Mouse (Mus musculus) heart, postnatal 0 days (tissue): ENCODE measurements around the gene Ino80b. TPM values are rescaled to one million over a fixed set of nuclear protein-coding genes. Genes with fewer than 3 reads are reported as not detected.

Experiments used
- ATAC-seq: fragments of 200-750 bp; cut with Nextera tagmentation; 2 replicates; pipeline ENCODE4 v1.8.0; 2017; ENCODE audit warnings: low read depth, moderate number of reproducible peaks, moderate library complexity; ENCODE audit not compliant: insufficient read depth
- DNase-seq: peaks from one replicate; pipeline ENCODE4 v3.0.0-alpha.2; 2016; ENCODE audit warnings: low spot score
- H3K27ac ChIP-seq: fragments of 300-500 bp; sonication (generic); 2 replicates; pipeline ENCODE4 v1.5.1; 2014; ENCODE audit warnings: low read depth, mild to moderate bottlenecking
- H3K27me3 ChIP-seq: fragments of 300-500 bp; sonication (generic); 2 replicates; pipeline ENCODE4 v1.6.1; 2014; ENCODE audit warnings: low read length, mixed read lengths; ENCODE audit not compliant: control insufficient read depth, insufficient read depth
- H3K36me3 ChIP-seq: fragments of 300-500 bp; sonication (generic); replicated peaks from 2 replicates; pipeline ENCODE4 v1.6.1; 2014; ENCODE audit warnings: low read length, mixed read lengths; ENCODE audit not compliant: control insufficient read depth, insufficient read depth
- H3K4me1 ChIP-seq: fragments of 300-500 bp; sonication (generic); 2 replicates; pipeline ENCODE4 v1.6.1; 2014; ENCODE audit warnings: antibody characterized with exemption; ENCODE audit not compliant: control insufficient read depth, insufficient read depth
- H3K4me2 ChIP-seq: fragments of 300-500 bp; sonication (generic); 2 replicates; pipeline ENCODE4 v1.6.1; 2014; ENCODE audit warnings: low read depth, mild to moderate bottlenecking, low read length, moderate library complexity
- H3K4me3 ChIP-seq: fragments of 300-500 bp; sonication (generic); 2 replicates; pipeline ENCODE4 v1.5.1; 2014; ENCODE audit warnings: low read depth, low read length
- H3K9ac ChIP-seq: fragments of 300-500 bp; sonication (generic); replicated peaks from 2 replicates; pipeline ENCODE4 v1.6.1; 2014; ENCODE audit warnings: low read depth, low read length, mixed read lengths
- H3K9me3 ChIP-seq: fragments of 300-500 bp; sonication (generic); replicated peaks from 2 replicates; pipeline ENCODE4 v1.6.1; 2016; ENCODE audit warnings: low read length; ENCODE audit not compliant: control insufficient read depth
- CTCF ChIP-seq: IDR thresholded peaks from 2 replicates; pipeline ENCODE4 v1.5.1; 2016; ENCODE audit warnings: antibody characterized with exemption, control low read depth, low read depth
- EP300 ChIP-seq: IDR thresholded peaks from 2 replicates; pipeline ENCODE4 v1.6.1; 2016; ENCODE audit warnings: antibody characterized with exemption, low read depth
- WGBS: fragments of 180-500 bp; shearing (Covaris S2); extraction: QIAGEN DNeasy Blood & Tissue Kit; methylation state at CpG from one replicate; pipeline ENCODE4 v1.1.7; 2014; 5-methylcytosine and 5-hydroxymethylcytosine counted together
- polyA plus RNA-seq: library from polyadenylated mRNA; unstranded; fragments of >200 nt; fragmentation: Nextera tagmentation; extraction: Ambion mirVana; gene quantifications from 2 replicates; pipeline ENCODE4 v1.2.1, GENCODE M21; 2015
- total RNA-seq: library from RNA; depleted of rRNA; stranded (reverse); fragments of >200 nt; gene quantifications from 2 replicates; pipeline ENCODE4 v1.2.3, GENCODE M21; 2014; ENCODE audit warnings: low replicate concordance

The Ino80b gene
- total and polyA plus RNA-seq, 2 experiments from 2014 or later = 5.5 to 8.9 TPM

DNA sequence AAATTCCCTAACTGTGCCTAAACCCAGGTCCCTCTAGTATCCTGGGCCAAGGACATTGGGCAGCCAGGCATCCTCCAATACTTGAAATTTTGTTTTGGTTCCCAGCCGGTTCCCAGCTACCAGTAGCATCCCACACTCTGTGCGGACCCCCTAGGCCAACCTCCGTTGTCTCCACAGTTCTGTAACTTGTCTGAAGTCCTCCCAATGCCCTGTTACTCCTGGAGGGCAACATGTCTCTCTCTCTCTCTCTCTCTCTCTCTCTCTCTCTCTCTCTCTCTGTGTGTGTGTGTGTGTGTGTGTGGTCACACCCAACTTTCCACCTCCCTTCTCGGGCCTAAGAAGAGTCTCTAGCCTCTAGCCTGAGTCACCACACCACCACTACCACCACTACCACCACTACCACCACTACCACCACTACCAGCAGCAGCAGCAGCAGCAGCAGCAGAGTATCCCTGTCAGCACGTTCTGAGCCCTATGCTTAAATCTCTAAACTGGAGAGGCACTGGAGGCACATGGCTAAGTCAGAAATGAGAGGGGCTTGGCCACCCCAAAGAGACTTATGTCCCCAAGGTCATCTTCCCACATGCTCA lies 11.2 kb upstream of the Ino80b start:
- Histone ChIP-seq H3K27ac (peak overlapping the region; percentile 99), H3K36me3 (no peaks in the 10 kb centered on the region), H3K9me3 (no peaks in the 10 kb centered on the region), H3K9ac (peak overlapping the region; percentile 83), H3K27me3 (no peaks in the 10 kb centered on the region), H3K4me3 (peak overlapping the region; percentile 57), H3K4me1 (peaks cover 23% of the 10 kb centered on the region), H3K4me2 (peak overlapping the region; percentile 73)
- TF ChIP-seq EP300 (no peak), CTCF (no peak)
- 32% methylated on average over 5 of the region's 5 CpGs for WGBS
- DNase-seq (no peak), ATAC-seq (peak; percentile 1; the same call in 1 of the 2 replicates)

DNA sequence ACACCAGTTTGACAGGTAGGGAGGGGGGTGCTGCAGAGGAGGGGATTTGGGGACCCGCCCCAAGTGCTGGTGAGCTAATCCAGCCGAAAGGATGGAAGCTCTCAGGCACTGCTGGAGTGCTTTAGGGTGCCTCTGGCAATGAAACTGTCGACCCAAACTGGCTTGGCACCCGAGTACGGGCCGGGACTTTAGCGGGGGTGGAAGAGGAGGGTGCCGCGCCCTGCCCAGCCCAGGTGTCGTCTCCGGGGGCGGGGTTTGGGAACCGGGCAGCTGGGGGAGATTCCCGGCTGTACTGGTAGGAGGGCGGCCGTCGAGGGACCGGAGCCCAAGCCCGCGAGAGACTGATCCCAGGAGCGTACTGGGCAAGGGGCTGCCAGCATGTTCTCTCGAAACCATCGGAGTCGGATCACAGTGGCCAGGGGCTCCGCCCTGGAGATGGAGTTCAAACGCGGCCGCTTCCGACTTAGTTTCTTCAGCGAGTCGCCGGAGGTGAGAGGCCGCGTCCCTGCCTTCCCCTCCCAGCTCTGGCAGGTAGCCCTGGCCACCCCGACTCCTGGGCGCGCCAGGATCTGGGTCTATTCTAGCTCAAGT lies 10.4 kb upstream of the Ino80b start:
- DNase-seq (no peak), ATAC-seq (no peak)
- H3K4me2 ChIP-seq = peak overlapping the region; percentile 73
- H3K9ac ChIP-seq = peak overlapping the region; percentile 83
- no peaks in the 10 kb centered on the region for H3K9me3 ChIP-seq
- TF ChIP-seq CTCF (no peak), EP300 (no peak)
- no peaks in the 10 kb centered on the region for H3K27me3 ChIP-seq
- H3K4me1 ChIP-seq = peaks cover 21% of the 10 kb centered on the region
- no peaks in the 10 kb centered on the region for H3K36me3 ChIP-seq
- H3K4me3 ChIP-seq = peak overlapping the region; percentile 57
- 11% methylated on average over 37 of the region's 37 CpGs for WGBS
- H3K27ac ChIP-seq = peak overlapping the region; percentile 99

DNA sequence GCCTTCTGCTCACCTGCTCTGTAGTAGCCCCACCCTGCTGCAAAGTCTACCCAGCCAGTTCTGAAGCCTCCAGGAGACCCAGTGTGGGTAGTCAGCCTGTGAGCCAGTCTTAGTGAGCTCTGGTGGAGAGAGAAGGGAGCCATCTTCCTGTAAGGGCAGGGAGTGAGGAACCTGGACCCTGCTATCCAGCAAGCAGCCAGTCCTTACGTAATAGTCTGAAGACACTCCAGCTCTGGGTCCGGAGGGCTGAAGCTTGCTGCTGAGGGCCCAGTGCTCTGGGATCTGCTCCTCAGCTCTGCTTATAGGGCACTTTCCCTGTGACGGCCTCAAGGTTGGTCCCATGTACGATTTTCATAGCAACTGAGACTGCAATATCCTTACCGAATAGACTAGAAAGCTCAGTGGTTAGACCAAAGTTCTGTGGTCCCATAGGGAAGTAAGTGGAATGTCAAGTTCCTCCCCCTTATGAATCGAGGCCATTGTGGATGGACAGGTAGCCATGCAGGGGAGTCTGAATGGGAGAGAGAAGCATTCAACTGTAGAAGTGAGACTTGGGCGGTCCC lies 9.8 kb upstream of the Ino80b start, which contains the start of gene Rtkn:
Gene Rtkn (plus strand): TSS at position 513 of the 563 bp plus-strand sequence.
- WGBS = 72% methylated on average over 7 of the region's 7 CpGs
- Histone ChIP-seq H3K27me3 (no peaks in the 10 kb centered on the region), H3K4me3 (peak within 1 kb of the TSS; percentile 57), H3K9ac (peak within 1 kb of the TSS; percentile 83), H3K4me1 (peaks cover 21% of the 10 kb centered on the region), H3K27ac (peak within 1 kb of the TSS; percentile 99), H3K36me3 (no peaks in the 10 kb centered on the region), H3K9me3 (no peaks in the 10 kb centered on the region), H3K4me2 (peak within 1 kb of the TSS; percentile 73)
- ATAC-seq (no peak), DNase-seq (no peak)
- TF ChIP-seq CTCF (no peak), EP300 (no peak)

DNA sequence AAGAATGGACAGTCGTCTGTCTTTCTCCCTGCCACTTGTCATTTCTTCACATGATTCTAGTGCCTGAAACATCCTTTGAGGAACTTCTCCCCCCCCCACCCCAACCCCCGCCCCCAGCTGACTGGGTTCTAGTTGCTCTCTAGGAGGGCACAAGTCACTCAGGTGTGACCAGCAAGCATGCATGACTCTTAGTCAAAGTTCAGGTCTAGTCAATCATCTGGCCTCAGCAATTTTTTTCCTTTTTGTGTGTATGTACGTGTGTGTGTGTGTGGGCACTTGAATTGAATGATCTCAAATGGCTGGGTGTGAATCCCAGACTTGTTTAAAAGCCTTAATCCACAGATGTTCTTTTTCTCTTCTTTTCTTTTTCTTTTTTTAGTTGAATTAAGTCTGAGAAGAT lies 9.0 kb upstream of the Ino80b start:
- ATAC-seq = no peak
- H3K4me1 ChIP-seq = peaks cover 21% of the 10 kb centered on the region
- no peak overlapping the region for H3K4me2 ChIP-seq

DNA sequence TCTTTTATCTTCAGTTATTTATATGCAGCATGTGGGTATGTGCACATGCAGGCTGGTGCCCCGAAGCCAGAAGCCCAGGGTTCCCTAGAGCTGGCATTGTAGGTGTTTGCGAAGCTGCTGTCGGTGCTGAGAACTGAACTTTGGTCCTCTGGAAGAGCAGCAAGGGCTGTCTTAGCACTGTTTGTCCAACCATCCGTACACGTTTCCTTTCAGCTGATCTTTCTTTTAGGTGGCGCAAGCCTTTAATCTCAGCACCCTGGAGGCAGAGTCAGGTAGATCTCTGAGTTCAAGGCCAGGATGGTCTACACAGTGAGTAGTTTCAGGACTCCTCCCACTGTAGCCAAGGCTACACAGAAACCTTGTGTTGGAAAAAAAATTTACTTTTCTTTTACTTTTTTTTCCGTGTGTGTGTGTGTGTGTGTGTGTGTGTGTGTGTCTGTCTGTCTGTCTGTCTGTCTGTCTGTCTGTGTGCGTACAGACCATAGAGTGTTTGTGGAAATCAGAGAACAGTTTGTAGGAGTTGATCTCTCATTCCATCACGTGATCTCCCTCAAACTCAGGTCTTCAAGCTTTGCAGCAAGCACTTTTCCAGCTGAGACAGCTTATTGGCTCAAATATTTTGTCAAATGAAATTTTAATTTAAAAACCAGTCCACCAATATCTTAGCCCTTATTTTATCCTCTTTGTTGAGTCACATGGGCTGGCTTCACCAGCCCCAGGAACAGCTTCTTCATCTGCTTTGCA lies 7.1 kb upstream of the Ino80b start:
- Histone ChIP-seq H3K27me3 (no peaks in the 10 kb centered on the region), H3K9me3 (no peaks in the 10 kb centered on the region), H3K4me2 (no peak overlapping the region), H3K27ac (no peak overlapping the region), H3K4me3 (no peak overlapping the region), H3K4me1 (peaks cover 11% of the 10 kb centered on the region), H3K36me3 (no peaks in the 10 kb centered on the region), H3K9ac (no peak overlapping the region)
- 79% methylated on average over 9 of the region's 9 CpGs for WGBS
- DNase-seq (no peak), ATAC-seq (no peak)
- no peak for TF ChIP-seq EP300

More for the DNA sequence above, 9.0 kb upstream of the Ino80b start:
- WGBS = 65% methylated on average over 3 of the region's 3 CpGs
- Histone ChIP-seq H3K9ac (no peak overlapping the region), H3K36me3 (no peaks in the 10 kb centered on the region), H3K4me3 (no peak overlapping the region), H3K27me3 (no peaks in the 10 kb centered on the region), H3K27ac (no peak overlapping the region), H3K9me3 (no peaks in the 10 kb centered on the region)
- no peak for DNase-seq
- no peak for TF ChIP-seq CTCF
- TF ChIP-seq EP300 = no peak
